Mouse (Mus musculus) ES-E14 (cell line): ENCODE measurements at regions not wholly inside any gene's neighbourhood (a gene's known extent, or its start where the extent isn't known, plus 50 kb on each side); places are given as distances from the start of the nearest gene placed in this dataset.
"Not testable (repeated sequence)": the region's sequence is repeated elsewhere in the genome, so short reads cannot be mapped to it uniquely, and the experiment has no call there.

Experiments used
- DNase-seq: peaks from one replicate; pipeline ENCODE4 v3.0.0-alpha.2; 2013; ENCODE audit warnings: low read depth, low spot score
- H3K27ac ChIP-seq: 2 replicates; pipeline ENCODE4 v1.5.1; 2012; ENCODE audit warnings: low read depth, mild to moderate bottlenecking, low read length, moderate library complexity, mixed read lengths; ENCODE audit not compliant: poor library complexity, insufficient read depth, severe bottlenecking
- H3K36me3 ChIP-seq: 2 replicates; pipeline ENCODE4 v1.6.1; 2012; ENCODE audit warnings: mild to moderate bottlenecking, low read length, moderate library complexity, mixed read lengths; ENCODE audit not compliant: control insufficient read depth, poor library complexity, insufficient read depth, severe bottlenecking
- H3K4me1 ChIP-seq, 2 experiments: fragments of 150-350 bp in 1 of 2; sonication (generic) in 1 of 2; 2 replicates each; pipeline ENCODE4 v1.6.1; 2012; ENCODE audit warnings: low read length in 2 of 2, mild to moderate bottlenecking in 1 of 2, mixed read lengths in 1 of 2; ENCODE audit not compliant: control insufficient read depth in 2 of 2, insufficient read depth in 2 of 2, poor library complexity in 1 of 2
- H3K4me3 ChIP-seq, 2 experiments: fragments of 150-350 bp in 1 of 2; sonication (generic) in 1 of 2; 2 replicates each; pipeline ENCODE4 v1.5.1; 2012; ENCODE audit warnings: low read length in 2 of 2, low read depth in 1 of 2, mild to moderate bottlenecking in 1 of 2, mixed read lengths in 1 of 2; ENCODE audit not compliant: insufficient read depth in 1 of 2, poor library complexity in 1 of 2, severe bottlenecking in 1 of 2
- H3K9ac ChIP-seq: 2 replicates; pipeline ENCODE4 v1.6.1; 2012; ENCODE audit warnings: low read depth, mild to moderate bottlenecking, low read length, mixed read lengths; ENCODE audit not compliant: poor library complexity, insufficient read depth, severe bottlenecking
- H3K9me3 ChIP-seq: fragments of 150-350 bp; sonication (generic); 2 replicates; pipeline ENCODE4 v1.6.1; 2012; ENCODE audit warnings: low read depth, mild to moderate bottlenecking, low read length; ENCODE audit not compliant: control insufficient read depth, insufficient read depth
- CHD2 ChIP-seq: IDR thresholded peaks from 2 replicates; pipeline ENCODE4 v1.6.1; 2014; ENCODE audit warnings: mild to moderate bottlenecking, low read depth, low read length, inconsistent platforms
- HCFC1 ChIP-seq: IDR thresholded peaks from 2 replicates; pipeline ENCODE4 v1.6.1; 2012; ENCODE audit warnings: low read length, inconsistent platforms, borderline replicate concordance; ENCODE audit not compliant: insufficient read depth
- MAFK ChIP-seq: IDR thresholded peaks from 2 replicates; pipeline ENCODE4 v1.6.1; 2014; ENCODE audit warnings: mild to moderate bottlenecking, low read depth, low read length, inconsistent platforms; ENCODE audit not compliant: insufficient read depth
- ZC3H11A ChIP-seq: IDR thresholded peaks from 2 replicates; pipeline ENCODE4 v1.6.1; 2012; ENCODE audit warnings: low read depth, mild to moderate bottlenecking, inconsistent platforms, low read length, borderline replicate concordance
- ZNF384 ChIP-seq: IDR thresholded peaks from 2 replicates; pipeline ENCODE4 v1.6.1; 2012; ENCODE audit warnings: low read depth, low read length, inconsistent platforms
- in situ Hi-C, 2 experiments: fragments of 600-800 bp; cut with MboI; formaldehyde crosslinking; loops; one replicate each; pipeline ENCODE4 v1.15.1; 2025; ENCODE audit warnings: low sequenced_read_pairs in 2 of 2, inconsistent platforms in 1 of 2; ENCODE audit not compliant: unreplicated experiment in 2 of 2

- in situ Hi-C loops, result no loop called here
- no peak for DNase-seq
- no peak for TF ChIP-seq HCFC1
- no peak for TF ChIP-seq CHD2
- TF ChIP-seq ZNF384, result no peak
- TF ChIP-seq MAFK, result no peak
- no peak for TF ChIP-seq ZC3H11A
- Histone ChIP-seq H3K4me3 (no peak overlapping the region), H3K9me3 (no peaks in the 10 kb centered on the region), H3K4me1 (no peaks in the 10 kb centered on the region), H3K36me3 (no peaks in the 10 kb centered on the region), H3K27ac (no peak overlapping the region), H3K9ac (no peak overlapping the region)
These were observed 145.2 kb upstream of the Ube2e1 start for GRCm38 (mm10) chr14:18476795-18477320.

- Histone ChIP-seq H3K4me1 (peaks cover 0 to 3% of the 10 kb centered on the region in 2 experiments; a peak in 1 of 4 replicates), H3K9me3 (0 out of 2 replicates have a peak, but pooled peaks cover 3% of the 10 kb centered on the region), H3K9ac (no peak overlapping the region), H3K4me3 (no peak overlapping the region), H3K36me3 (no peaks in the 10 kb centered on the region), H3K27ac (no peak overlapping the region)
- DNase-seq, result no peak
- TF ChIP-seq ZNF384 (no peak), MAFK (no peak), HCFC1 (no peak), CHD2 (no peak), ZC3H11A (no peak)
- in situ Hi-C loops, result no loop called here
These were observed 137.0 kb upstream of the Ube2e1 start for GRCm38 (mm10) chr14:18468611-18469010.

- H3K9ac ChIP-seq, H3K36me3 ChIP-seq, in situ Hi-C loops, H3K4me3 ChIP-seq, H3K27ac ChIP-seq, H3K4me1 ChIP-seq, H3K9me3 ChIP-seq, DNase-seq: not testable (repeated sequence)
These were observed 135.2 kb upstream of the Ube2e1 start for GRCm38 (mm10) chr14:18466864-18467263.

- DNase-seq, H3K4me1 ChIP-seq, H3K9ac ChIP-seq, H3K27ac ChIP-seq, H3K9me3 ChIP-seq, in situ Hi-C loops, H3K4me3 ChIP-seq, H3K36me3 ChIP-seq: not testable (repeated sequence)
- peak; percentile 72 for TF ChIP-seq ZNF384
These were observed 132.5 kb upstream of the Ube2e1 start for GRCm38 (mm10) chr14:18464199-18464598.

- Histone ChIP-seq H3K9ac (no peak overlapping the region), H3K4me3 (peak overlapping the region; percentile 5 to 46; a peak in 3 of 4 replicates), H3K4me1 (peaks cover 0 to 8% of the 10 kb centered on the region in 2 experiments; a peak in 2 of 4 replicates), H3K36me3 (no peaks in the 10 kb centered on the region), H3K9me3 (0 out of 2 replicates have a peak, but pooled peaks cover 3% of the 10 kb centered on the region), H3K27ac (no peak overlapping the region)
- DNase-seq, result peak; percentile 31
- in situ Hi-C loops, result no loop called here
- TF ChIP-seq MAFK (no peak), CHD2 (no peak), ZC3H11A (no peak), HCFC1 (no peak), ZNF384 (no peak)
These were observed 131.7 kb upstream of the Ube2e1 start for GRCm38 (mm10) chr14:18463230-18463873.
